Mouse (Mus musculus) subcutaneous adipose tissue, adult 2 months (tissue): Measurements from ENCODE around the gene Wdr27. TPM values are rescaled to one million over a fixed set of nuclear protein-coding genes. Genes with fewer than 3 reads are reported as not detected.

ENCODE experiments used
- polyA plus RNA-seq: library from polyadenylated mRNA; depleted of rRNA; stranded (reverse); fragments of >200 nt; gene quantifications from 2 replicates; pipeline ENCODE4 v1.2.3, GENCODE M21; 2012; ENCODE audit warnings: low replicate concordance; rRNA removed

Wdr27 gene
- 4.4 and 4.8 TPM in 2 replicates for polyA plus RNA-seq

DNA sequence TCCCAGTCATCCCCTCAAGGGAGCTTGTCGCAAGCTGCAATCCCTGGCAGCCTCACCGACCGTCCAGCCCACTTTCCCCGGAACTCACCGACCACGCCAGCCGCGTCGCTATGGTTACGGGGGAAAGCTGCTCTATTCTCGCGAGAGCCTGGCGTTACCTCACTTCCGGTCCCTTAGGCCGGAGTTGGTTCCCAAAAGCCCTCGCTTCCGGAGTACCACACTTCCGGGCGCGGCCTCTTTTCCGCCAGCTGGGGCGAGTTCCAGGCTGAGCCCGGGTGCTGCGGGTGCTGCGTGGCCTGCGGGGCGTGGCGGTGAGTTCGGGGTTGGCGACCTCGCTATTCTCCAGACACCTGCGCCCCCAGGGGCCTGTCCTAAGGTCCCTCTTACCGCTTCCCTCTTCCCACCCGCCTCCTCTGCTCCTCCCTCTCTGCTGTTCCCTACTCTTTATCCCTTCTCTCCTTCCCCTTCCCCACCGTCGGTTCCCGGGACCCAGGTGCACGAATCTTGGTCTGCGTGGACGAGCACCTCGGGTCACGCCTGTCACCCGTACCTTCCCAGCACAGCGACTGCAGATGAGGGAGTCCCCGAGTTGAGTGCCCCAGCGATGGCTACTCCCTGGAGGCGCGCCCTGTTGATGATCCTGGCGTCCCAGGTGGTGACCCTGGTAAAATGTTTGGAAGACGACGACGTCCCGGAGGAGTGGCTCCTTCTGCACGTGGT lies at the start of gene Wdr27, which contains the start of gene 1600012H06Rik:
Gene Wdr27 (minus strand): TSS at position 150 of the 720 bp plus-strand sequence.
Gene 1600012H06Rik (plus strand): TSS at position 176 of the 720 bp plus-strand sequence.

DNA sequence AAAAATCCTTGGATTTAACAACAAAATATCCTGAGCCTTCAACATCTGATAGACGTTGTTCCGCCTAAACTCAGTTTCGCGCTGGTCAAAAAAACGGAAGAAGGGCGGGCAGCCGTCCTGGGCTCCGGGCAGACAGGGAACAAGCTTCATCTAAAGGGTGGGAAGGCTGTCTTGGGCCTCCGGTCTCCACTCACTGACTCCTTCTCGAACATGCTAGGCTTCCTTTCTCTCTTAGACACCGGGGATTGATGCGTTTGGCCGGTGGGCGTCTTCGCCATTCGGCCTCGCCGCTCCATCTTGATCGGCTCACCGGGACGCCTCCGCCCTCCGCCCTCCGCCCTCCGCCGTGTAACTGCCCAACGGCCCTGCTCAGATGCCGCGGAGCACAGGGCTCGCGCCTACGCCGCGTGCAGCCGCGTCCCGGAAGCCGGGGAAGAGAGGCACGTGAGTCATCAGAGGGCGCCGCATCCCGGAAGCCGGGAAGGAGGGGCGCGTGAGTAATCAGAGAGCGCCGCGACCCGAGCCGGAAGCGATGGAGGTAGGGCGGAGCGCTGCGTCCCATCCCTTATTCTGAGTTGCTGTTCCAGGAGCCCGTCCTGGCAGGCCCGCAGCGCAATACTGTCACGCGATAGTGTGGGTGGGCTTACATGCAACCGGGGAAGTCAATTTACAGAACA lies 35.5 kb upstream of the Wdr27 start, which contains the start of the genes 9030025P20Rik and Gm3417:
Gene 9030025P20Rik (plus strand): TSS at position 107 of the 677 bp plus-strand sequence.
Gene Gm3417 (minus strand): TSS at position 429 of the 677 bp plus-strand sequence.

DNA sequence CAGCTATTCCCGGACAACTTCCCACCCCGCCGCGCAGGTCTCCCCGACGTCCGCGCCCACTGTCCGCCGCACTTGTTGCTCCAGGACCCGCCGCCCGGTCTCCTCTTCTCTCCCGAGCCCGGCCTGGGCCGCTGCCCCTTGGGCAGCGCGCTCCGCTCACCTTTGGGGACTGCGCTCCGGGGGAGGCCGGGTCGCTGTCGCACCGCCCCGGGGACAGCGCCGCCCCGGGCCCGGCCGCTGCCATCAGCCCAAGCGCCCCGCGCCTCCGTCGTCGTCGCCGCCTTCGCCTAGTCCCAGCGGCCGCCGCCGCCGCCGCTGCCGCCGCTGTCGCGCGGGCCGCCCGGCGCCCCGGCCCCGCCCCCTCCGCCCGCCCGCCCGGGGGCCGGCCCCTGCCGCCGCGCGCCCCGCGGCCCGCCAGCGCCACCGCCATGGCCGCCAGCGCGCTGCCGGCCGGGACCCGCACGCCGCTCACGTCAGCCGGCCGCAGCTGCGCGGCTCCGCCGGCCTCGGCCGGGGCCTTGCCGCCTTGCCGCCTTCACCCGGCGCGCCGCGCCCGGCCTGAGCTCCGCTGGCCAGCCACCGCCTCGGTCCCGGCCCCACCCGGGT lies 18.1 kb upstream of the Wdr27 start, which contains the start of gene Phf10:
Gene Phf10 (minus strand): TSS at position 323 of the 606 bp plus-strand sequence.

Other genes starting within 250 kb of the Wdr27 start
- 29.7 and 44.2 TPM in 2 replicates for gene Thbs2, start 248.9 kb downstream of the Wdr27 start, polyA plus RNA-seq
- gene 1600012H06Rik, start within 50 bp of the Wdr27 start, polyA plus RNA-seq: 20.5 and 22.0 TPM in 2 replicates
- gene Phf10, start 18.1 kb upstream of the Wdr27 start, polyA plus RNA-seq: 23.7 and 29.2 TPM in 2 replicates
- 11.5 and 14.5 TPM in 2 replicates for gene 9030025P20Rik, start 35.3 kb upstream of the Wdr27 start, polyA plus RNA-seq
- not detected in 2 replicates for gene Gm3417, start 35.6 kb upstream of the Wdr27 start, polyA plus RNA-seq
- 1.1 and 4.6 TPM in 2 replicates for gene Gm3435, start 67.0 kb upstream of the Wdr27 start, polyA plus RNA-seq
- gene Ermard, start 98.0 kb upstream of the Wdr27 start, polyA plus RNA-seq: 52.1 and 61.0 TPM in 2 replicates
- gene Tcte3, start 98.3 kb upstream of the Wdr27 start, polyA plus RNA-seq: not detected in 2 replicates
- 0.72 and 1.5 TPM in 2 replicates for gene Gm3448, start 98.4 kb upstream of the Wdr27 start, polyA plus RNA-seq